Mouse (Mus musculus) stomach, embryonic 16.5 days (tissue): ENCODE results near the gene Gm10521. TPM values are rescaled to one million over a fixed set of nuclear protein-coding genes. Genes with fewer than 3 reads are reported as not detected.

Experiments
- ATAC-seq: fragments of 200-750 bp; cut with Nextera tagmentation; 2 replicates; pipeline ENCODE4 v1.8.0; 2017; ENCODE audit warnings: moderate number of reproducible peaks, moderate TSS enrichment; ENCODE audit not compliant: insufficient read depth, low FRiP score
- H3K27ac ChIP-seq: fragments of 300-500 bp; sonication (generic); 2 replicates; pipeline ENCODE4 v1.5.1; 2014; ENCODE audit warnings: low read length
- H3K27me3 ChIP-seq: fragments of 300-500 bp; sonication (generic); 2 replicates; pipeline ENCODE4 v1.6.1; 2014; ENCODE audit warnings: low read length, control low read depth, mixed read lengths; ENCODE audit not compliant: control insufficient read depth, insufficient read depth
- H3K36me3 ChIP-seq: fragments of 300-500 bp; sonication (generic); 2 replicates; pipeline ENCODE4 v1.6.1; 2014; ENCODE audit warnings: low read length; ENCODE audit not compliant: control insufficient read depth, insufficient read depth
- H3K4me1 ChIP-seq: fragments of 300-500 bp; sonication (generic); 2 replicates; pipeline ENCODE4 v1.6.1; 2014; ENCODE audit warnings: low read length, control low read depth, mixed read lengths; ENCODE audit not compliant: control insufficient read depth, insufficient read depth
- H3K4me2 ChIP-seq: fragments of 300-500 bp; sonication (generic); 2 replicates; pipeline ENCODE4 v1.6.1; 2014; ENCODE audit warnings: low read depth, low read length, mixed read lengths
- H3K4me3 ChIP-seq: fragments of 300-500 bp; sonication (generic); replicated peaks from 2 replicates; pipeline ENCODE4 v1.5.1; 2014; ENCODE audit warnings: mild to moderate bottlenecking, low read length
- H3K9ac ChIP-seq: fragments of 300-500 bp; sonication (generic); 2 replicates; pipeline ENCODE4 v1.6.1; 2014; ENCODE audit warnings: low read length
- H3K9me3 ChIP-seq: fragments of 300-500 bp; sonication (generic); replicated peaks from 2 replicates; pipeline ENCODE4 v1.6.1; 2016; ENCODE audit warnings: low read length, control low read depth; ENCODE audit not compliant: control insufficient read depth
- WGBS: fragments of 180-500 bp; shearing (Covaris S2); extraction: QIAGEN DNeasy Blood & Tissue Kit; methylation state at CpG from one replicate; pipeline ENCODE4 v1.1.7; 2014; 5-methylcytosine and 5-hydroxymethylcytosine counted together
- polyA plus RNA-seq: library from polyadenylated mRNA; unstranded; fragments of >200 nt; fragmentation: Nextera tagmentation; extraction: Ambion mirVana; gene quantifications from 2 replicates; pipeline ENCODE4 v1.2.1, GENCODE M21; 2015

Gene Gm10521
- polyA plus RNA-seq, 1 experiment from 2014 or later, result not detected

DNA sequence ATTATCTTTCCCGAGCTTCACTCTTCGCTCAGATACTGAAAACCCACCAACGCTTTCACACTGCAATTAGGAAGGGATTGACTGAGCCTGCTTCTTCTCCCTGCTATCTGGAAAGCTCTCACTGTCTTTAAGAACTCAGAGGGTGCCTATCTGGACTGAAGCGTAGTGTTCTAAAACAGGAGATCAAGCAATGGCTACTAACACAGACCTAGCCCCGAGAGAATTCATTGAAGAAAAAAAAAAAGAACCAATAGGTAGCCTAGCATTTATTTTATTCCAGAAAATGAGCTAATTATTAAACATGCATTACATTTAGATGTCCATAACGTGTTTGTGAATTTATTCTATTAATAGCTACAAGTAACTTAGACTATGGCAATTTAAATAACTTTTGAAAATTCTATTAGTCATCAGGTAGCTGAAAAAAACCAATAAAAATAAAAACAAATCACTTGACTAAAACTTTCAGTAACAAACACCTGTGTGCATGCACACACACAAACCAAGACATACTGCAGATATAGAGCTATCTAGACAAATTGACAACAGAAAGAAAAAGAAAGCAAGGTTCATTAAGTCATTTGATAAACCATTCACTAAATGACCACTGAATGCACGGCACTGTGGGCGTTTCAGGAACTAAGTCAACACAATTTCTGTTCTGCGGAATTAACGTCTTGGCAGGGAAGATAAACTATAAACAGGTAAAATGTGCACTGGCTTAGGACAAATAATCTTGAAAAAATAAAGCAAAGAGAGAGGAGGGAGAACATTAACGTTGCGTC is 22.9 kb downstream of the Gm10521 start:
- Histone ChIP-seq H3K27ac (no peak overlapping the region), H3K9me3 (no peaks in the 10 kb centered on the region), H3K4me1 (no peaks in the 10 kb centered on the region), H3K36me3 (no peaks in the 10 kb centered on the region), H3K9ac (no peak overlapping the region), H3K4me3 (no peak overlapping the region), H3K27me3 (no peaks in the 10 kb centered on the region), H3K4me2 (no peak overlapping the region)
- ATAC-seq, result no peak
- 72% methylated on average over 12 of the region's 12 CpGs for WGBS

DNA sequence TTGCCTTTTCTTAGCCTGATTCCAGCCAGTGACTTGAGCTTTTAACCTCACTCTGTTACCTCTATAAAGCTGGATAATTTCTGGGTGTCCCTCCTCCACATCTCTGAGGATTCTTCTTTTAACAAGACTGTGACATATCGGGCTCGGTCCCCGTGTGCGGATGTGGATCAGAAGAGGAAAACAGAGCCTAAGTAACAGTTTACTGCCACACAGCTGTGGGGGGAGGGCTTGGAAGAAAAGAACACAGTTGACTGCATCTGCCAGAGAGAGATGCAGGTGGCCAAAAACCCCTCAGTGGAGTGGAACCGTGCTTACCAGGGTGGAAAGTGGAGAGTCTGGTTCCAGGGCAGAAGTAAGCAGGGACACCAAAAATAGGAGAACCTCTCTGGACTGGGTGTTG is 23.7 kb downstream of the Gm10521 start:
- ATAC-seq, result no peak
- Histone ChIP-seq H3K9ac (no peak overlapping the region), H3K4me1 (no peaks in the 10 kb centered on the region), H3K9me3 (no peaks in the 10 kb centered on the region), H3K4me3 (no peak overlapping the region), H3K27me3 (no peaks in the 10 kb centered on the region), H3K36me3 (no peaks in the 10 kb centered on the region), H3K4me2 (no peak overlapping the region), H3K27ac (no peak overlapping the region)
- 91% methylated on average over 5 of the region's 5 CpGs for WGBS

DNA sequence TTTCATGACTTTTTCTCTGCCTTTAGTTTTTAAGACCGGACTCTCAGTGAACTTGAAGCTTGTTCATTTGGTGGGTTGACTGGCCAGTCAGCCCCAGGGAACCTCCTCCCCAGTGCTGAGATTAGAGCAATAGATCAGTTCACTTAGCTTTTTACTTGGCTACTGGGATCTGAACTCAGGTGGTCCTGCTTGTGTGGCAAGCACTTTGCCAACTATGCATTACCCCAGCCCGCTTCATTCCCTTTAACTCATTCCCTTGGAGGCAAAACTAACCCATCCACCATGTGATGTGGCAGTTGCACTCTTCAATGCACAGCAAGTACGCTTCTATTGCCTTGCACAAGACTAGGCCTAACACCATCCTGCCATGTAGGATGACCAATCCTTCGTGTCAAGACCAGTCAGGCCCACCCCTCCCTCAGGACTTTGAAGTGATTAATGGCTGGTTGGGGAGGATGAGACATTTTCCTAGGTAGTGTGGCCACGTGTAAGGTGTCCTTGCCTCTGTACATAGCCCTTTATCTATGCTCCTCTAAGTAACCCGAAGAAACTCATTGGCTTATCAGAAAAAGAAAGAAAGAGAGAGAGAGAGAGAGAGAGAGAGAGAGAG is 24.5 kb downstream of the Gm10521 start:
- no peaks in the 10 kb centered on the region for H3K27me3 ChIP-seq
- H3K9me3 ChIP-seq, result no peaks in the 10 kb centered on the region
- H3K9ac ChIP-seq, result no peak overlapping the region
- H3K4me3 ChIP-seq, result no peak overlapping the region
- H3K4me2 ChIP-seq, result no peak overlapping the region
- no peaks in the 10 kb centered on the region for H3K36me3 ChIP-seq
- no peak overlapping the region for H3K27ac ChIP-seq
- WGBS, result 78% methylated on average over 6 of the region's 6 CpGs
- H3K4me1 ChIP-seq, result no peaks in the 10 kb centered on the region
- ATAC-seq, result no peak

DNA sequence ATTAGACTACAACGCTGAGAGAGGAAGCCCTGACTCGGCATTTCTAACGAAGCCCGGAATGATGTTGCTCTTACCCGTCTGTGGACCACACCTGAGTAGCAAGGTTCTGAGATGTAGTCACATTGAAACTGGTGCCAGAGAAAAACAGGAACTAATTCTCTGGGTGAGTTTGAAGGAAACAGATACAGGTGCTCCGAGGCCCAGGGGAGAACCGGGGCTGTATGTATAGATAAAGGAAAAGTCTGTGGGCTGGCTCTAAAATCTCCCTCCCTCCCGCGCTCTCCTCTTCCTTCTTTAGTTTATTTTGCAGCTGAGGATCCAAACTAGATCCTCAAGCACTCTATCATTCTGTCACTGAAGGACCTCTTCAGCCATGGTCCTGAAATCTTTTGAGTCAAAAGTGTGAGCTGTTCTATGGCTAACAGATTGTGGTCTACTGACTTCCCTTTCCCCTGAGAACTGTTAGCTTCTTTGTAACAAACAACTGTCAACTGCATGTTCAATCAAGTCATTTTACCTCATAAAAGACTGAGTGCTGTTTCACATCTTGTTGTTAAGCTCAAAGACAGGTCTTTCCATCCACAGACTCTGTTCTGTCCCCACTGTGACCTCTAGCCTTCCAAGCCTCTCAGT is 25.6 kb downstream of the Gm10521 start:
- Histone ChIP-seq H3K4me3 (no peak overlapping the region), H3K27ac (no peak overlapping the region), H3K4me1 (no peaks in the 10 kb centered on the region), H3K4me2 (no peak overlapping the region), H3K36me3 (no peaks in the 10 kb centered on the region), H3K9me3 (no peaks in the 10 kb centered on the region), H3K27me3 (no peaks in the 10 kb centered on the region), H3K9ac (no peak overlapping the region)
- 64% methylated on average over 9 of the region's 9 CpGs for WGBS
- ATAC-seq, result no peak

DNA sequence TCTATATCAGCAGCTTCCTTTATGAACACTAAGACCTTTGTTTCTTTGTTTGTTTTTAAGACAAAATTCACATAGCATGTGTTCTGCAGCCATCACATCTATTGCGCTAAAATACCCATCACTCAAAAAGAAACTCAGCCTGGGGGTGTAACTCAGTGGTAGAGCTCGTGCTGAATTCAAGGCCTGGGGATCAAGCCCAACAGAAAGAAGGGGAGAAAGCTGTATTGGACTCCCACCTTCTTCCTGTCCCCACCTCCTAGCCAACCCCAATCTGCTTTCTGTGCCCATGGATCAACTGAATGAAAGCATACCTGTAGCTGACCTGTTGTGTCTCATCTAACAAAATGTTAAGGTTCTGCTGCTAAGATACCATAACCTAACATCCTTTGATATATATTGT is 26.2 kb downstream of the Gm10521 start:
- ATAC-seq, result no peak
- H3K27ac ChIP-seq, result no peak overlapping the region
- WGBS, result 56% methylated on average over 2 of the region's 2 CpGs
- H3K36me3 ChIP-seq, result no peaks in the 10 kb centered on the region
- no peaks in the 10 kb centered on the region for H3K4me1 ChIP-seq
- H3K4me2 ChIP-seq, result no peak overlapping the region
- H3K9me3 ChIP-seq, result no peaks in the 10 kb centered on the region
- no peaks in the 10 kb centered on the region for H3K27me3 ChIP-seq
- no peak overlapping the region for H3K4me3 ChIP-seq
- no peak overlapping the region for H3K9ac ChIP-seq

DNA sequence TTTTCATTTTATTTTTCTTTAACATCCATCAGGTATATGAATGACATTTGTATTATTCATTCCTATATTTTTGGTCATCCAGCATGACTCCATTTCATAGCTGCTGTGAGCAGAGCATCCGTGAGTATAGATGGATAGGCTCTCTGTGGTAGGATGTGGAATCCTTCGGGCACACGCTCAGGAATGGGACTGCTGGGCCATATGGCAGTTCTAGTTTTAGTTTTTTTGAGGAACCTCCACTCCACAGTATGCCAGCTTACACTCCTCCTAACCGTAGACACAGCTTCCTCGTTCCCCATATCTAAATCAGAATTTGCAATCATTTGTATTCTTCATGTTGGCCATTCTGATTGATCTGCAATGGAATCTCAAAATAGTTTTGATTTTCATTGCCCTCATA is 27.4 kb downstream of the Gm10521 start:
- 94% methylated on average over 5 of the region's 5 CpGs for WGBS
- Histone ChIP-seq H3K27ac (no peak overlapping the region), H3K27me3 (no peaks in the 10 kb centered on the region), H3K4me1 (no peaks in the 10 kb centered on the region), H3K9ac (no peak overlapping the region), H3K4me2 (no peak overlapping the region), H3K36me3 (no peaks in the 10 kb centered on the region), H3K9me3 (no peaks in the 10 kb centered on the region), H3K4me3 (no peak overlapping the region)
- no peak for ATAC-seq

DNA sequence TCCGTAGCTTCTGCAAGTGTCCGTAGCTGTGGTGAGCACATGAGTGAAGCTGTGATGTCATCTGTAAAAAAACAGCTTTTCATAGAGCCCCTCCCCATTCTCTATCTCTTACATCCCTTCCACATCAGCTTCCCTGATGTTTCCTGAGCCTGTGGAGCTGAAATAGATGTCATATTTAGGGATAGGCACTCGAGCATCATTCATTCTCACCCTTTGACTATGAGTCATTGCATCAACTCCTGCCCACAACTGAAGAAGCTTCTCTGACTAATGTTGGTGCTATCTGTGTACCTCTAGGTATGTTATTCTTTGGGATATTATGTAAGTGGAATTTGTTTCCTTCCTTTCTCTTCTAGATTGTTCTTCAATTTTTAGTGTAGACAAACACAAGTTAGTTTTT is 29.4 kb downstream of the Gm10521 start:
- H3K4me1 ChIP-seq, result no peaks in the 10 kb centered on the region
- no peaks in the 10 kb centered on the region for H3K27me3 ChIP-seq
- WGBS, result 70% methylated on average over 3 of the region's 3 CpGs
- no peak overlapping the region for H3K9ac ChIP-seq
- no peak overlapping the region for H3K4me2 ChIP-seq
- H3K27ac ChIP-seq, result no peak overlapping the region
- H3K36me3 ChIP-seq, result no peaks in the 10 kb centered on the region
- H3K4me3 ChIP-seq, result no peak overlapping the region
- H3K9me3 ChIP-seq, result no peaks in the 10 kb centered on the region
- ATAC-seq, result no peak

DNA sequence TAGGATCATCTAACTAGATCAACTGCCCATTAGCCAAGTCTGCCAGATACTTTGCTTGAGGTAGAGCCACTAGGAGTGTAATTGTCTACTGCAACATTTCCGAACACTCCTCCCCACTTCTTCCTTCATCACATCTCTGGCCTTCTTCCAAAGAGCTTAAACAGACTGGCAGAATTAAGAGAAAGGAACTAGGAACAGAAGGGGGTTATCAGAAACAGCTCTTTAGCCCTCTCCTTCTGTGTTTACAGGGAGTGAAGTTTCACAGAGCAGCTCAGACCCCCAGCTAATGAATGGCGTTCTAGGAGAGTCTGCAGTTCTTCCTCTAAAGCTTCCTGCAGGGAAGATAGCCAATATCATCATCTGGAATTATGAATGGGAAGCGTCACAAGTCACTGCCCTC is 38.4 kb downstream of the Gm10521 start:
- H3K27me3 ChIP-seq, result no peaks in the 10 kb centered on the region
- H3K9ac ChIP-seq, result no peak overlapping the region
- no peak overlapping the region for H3K4me2 ChIP-seq
- no peak overlapping the region for H3K4me3 ChIP-seq
- no peaks in the 10 kb centered on the region for H3K4me1 ChIP-seq
- no peak overlapping the region for H3K27ac ChIP-seq
- 37% methylated on average over 3 of the region's 3 CpGs for WGBS
- H3K36me3 ChIP-seq, result no peaks in the 10 kb centered on the region
- no peak for ATAC-seq
- no peaks in the 10 kb centered on the region for H3K9me3 ChIP-seq
